Mouse (Mus musculus): ENCODE data around the gene Ing1.

Gene Ing1

GRCm38 (mm10) chr8:11592296-11592695 is 36.9 kb downstream of the Ing1 start:
- no peak for DNase-seq

- DNase-seq: no peak
Measured at GRCm38 (mm10) chr8:11593222-11593884, 38.0 kb downstream of the Ing1 start.

DNA sequence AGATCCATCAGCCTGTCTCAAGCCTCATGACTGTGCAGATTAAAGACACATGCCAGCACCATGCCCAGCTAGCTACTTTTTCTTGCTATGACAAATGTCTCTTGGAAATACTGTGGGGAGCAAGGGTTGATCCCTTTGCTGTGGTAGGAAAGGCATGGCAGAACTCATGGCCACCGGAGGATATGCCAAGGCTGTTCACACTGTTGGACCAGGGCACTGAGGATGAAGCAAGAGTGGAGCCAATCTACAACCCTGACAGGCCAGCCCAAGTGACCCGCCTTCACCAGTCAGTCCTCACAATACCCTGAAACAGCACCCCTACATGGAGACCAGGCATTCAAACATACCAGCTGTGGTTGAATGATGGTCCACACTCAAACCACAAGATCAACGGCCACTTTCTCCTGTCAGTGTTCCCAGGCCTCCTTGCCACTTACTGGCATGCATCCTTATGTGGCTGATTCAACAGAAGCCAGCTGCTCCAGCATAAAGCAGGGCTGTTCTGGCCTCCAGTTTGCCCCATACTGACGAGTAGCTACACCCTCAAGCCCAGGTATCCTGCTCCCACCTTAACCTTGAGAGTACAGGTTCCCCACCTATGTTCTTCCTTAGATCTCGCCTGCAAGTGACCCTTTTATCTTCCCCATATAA is 45.1 kb downstream of the Ing1 start:
- DNase-seq: no peak

GRCm38 (mm10) chr8:11602006-11602680 is 46.8 kb downstream of the Ing1 start:
- DNase-seq: peak; percentile 79

DNA sequence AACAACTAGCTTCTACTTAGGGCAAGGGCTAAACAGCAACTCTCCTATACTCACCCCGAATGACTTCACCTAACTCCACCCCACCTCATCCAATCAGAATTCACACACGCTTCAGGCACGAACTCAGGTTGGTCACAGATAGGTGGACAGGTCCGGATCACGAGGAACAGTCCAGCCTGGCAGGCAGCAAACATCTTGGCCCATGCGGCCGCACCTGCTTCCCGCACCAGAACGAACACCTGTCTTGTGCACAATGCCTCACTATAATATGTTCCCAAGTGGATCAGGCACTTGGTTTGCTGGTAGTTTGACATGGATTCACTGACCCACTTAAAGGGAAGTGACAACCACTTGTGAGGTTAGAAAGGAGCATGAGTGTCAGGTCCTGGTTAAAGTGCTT is 53.5 kb downstream of the Ing1 start:
- no peak for DNase-seq

All from lung, postnatal 10 days (tissue).